Mouse (Mus musculus) gastrocnemius, postnatal 14 days (tissue): ENCODE measurements around the gene Mfsd13b. TPM values are rescaled to one million over a fixed set of nuclear protein-coding genes. Genes with fewer than 3 reads are reported as not detected.
"Not testable (repeated sequence)": the region's sequence is repeated elsewhere in the genome, so short reads cannot be mapped to it uniquely, and the experiment has no call there.

ENCODE experiments used
- DNase-seq: peaks from one replicate; pipeline ENCODE4 v3.0.0; 2021; ENCODE audit warnings: mixed read lengths
- intact Hi-C: fragments of 180-260 bp; cut with DNase I; formaldehyde crosslinking; loops from one replicate; pipeline ENCODE4 v1.15.1; 2025; ENCODE audit warnings: low total_unique reads
- total RNA-seq, 2 experiments: library from RNA; stranded (reverse); gene quantifications; 2 replicates each; pipeline ENCODE4 v1.2.3; 2021

Gene Mfsd13b
- total RNA-seq, 2 experiments from 2014 or later = not detected

DNA sequence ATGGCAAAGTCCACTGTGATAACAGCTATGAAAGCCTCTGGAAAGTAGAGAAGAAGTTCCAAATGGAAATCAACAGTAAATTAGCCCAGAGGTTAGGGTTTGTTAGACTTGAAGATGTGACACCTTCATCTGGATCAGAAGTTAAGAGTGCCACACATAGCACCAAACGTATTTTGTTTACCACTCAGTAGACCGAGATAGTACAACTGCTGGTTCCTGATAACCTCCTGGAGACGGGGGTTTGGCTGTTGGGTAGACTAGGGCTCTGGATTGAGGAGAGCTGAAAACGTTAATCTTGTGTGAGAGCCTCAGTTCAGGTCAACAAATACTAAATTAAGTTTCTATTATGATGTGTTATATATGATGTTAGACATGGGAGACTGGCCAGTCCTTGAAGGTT lies 2.3 kb upstream of the Mfsd13b start:
- intact Hi-C loops = loop anchor here (10.0 kb wide), 1 partner anchor 55 kb away; the partner anchor contains the start of gene Mettl9
- no peak for DNase-seq

- intact Hi-C loops = loop anchor here (10.0 kb wide), 1 partner anchor 54 kb away; the partner anchor contains the start of gene Mettl9
- DNase-seq = peak; percentile 33
Observed at GRCm38 (mm10) chr7:120980931-120981924, 1.1 kb upstream of the Mfsd13b start.

DNA sequence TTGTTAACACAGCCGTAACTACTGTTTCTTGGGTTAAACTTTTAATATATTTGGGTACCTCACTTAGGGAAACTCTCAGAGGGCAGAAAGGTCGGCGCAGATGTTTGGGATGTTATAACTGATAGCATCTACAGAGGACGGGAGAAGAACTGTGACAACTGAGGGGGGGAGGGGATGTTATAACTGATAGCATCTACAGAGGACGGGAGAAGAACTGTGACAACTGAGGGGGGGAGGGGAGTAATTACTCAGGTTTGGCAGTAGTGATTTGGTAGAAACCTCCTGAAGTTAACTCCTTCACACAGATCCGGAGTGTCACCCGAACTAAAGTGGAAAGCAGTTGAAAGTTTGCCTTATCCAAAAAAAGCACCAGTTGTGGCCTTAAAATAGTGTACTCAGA lies 659 bp downstream of the Mfsd13b start:
- DNase-seq = no peak
- intact Hi-C loops = loop anchor here (10.0 kb wide), 1 partner anchor 52 kb away; the partner anchor contains the start of gene Mettl9

GRCm38 (mm10) chr7:120991191-120991590 lies 8.9 kb downstream of the Mfsd13b start:
- DNase-seq = no peak
- intact Hi-C loops = no loop called here

DNA sequence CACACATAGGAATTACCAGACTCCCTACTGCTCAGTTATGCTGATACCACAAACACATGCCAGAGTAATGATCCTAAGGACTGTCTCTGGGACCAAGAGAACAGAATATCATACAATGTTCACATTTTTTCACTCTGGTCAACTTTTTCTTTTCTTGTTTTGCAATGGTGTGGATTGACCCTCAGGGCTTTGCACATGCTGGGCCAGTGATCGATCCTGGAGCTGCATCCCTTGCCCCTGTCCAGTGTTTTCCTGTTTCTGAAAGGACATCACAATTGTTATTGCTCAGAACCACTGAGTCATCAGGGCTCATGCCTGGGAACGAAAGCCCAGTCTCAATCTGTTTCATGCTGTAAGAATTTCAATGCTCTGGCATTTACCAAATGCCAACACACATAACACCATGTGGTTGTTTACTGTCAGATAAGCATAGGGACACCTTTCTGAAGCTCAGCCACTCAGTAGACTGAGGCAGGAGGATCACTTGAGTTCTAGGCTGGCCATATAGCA lies 16.8 kb downstream of the Mfsd13b start:
- no peak for DNase-seq
- intact Hi-C loops = no loop called here

- no peak for DNase-seq
- intact Hi-C loops = no loop called here
Observed at GRCm38 (mm10) chr7:121000065-121000822, 17.9 kb downstream of the Mfsd13b start.

DNA sequence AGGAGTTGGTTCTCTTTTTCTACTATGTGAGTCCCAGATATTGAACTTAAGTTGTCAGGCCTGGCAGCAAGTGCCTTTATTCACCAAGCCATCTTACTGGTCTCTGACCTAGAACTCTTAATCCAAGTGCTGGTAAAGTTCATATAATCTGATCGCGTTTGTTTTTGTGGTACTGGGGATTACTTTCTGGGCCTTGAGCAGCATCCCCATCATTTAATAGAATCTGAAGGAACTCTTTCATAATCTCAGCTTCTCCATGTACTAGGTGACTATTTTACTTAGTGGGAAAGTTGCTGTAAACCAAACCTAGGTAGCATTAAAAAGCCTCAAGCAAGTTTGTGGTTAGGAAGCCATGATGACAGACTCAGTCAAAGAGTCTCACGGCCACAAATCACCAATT lies 19.6 kb downstream of the Mfsd13b start:
- intact Hi-C loops = no loop called here
- no peak for DNase-seq

DNA sequence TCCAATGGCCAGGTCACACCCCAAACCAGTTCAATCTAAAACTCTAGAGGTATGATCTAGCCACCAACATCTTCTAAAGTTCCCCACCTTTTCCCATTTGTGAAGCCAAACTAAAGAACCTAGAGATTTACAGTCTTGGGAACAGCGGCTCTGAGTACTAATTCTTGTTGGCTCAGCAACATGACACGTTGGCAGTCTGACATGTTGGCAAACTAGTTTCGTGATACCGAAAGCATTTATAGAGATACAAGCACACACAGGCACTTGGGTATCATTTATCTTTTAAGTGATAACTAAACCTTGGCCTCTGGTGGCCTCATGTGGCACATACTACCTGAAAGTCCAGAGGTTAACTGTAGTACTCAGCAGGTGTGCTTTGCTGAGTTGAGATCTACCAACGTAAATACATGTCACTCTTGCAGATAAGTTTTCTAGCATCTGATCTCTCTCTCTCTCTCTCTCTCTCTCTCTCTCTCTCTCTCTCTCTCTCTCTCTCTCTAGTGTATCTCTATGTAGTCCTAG lies 20.2 kb downstream of the Mfsd13b start:
- no peak for DNase-seq
- intact Hi-C loops = no loop called here

DNA sequence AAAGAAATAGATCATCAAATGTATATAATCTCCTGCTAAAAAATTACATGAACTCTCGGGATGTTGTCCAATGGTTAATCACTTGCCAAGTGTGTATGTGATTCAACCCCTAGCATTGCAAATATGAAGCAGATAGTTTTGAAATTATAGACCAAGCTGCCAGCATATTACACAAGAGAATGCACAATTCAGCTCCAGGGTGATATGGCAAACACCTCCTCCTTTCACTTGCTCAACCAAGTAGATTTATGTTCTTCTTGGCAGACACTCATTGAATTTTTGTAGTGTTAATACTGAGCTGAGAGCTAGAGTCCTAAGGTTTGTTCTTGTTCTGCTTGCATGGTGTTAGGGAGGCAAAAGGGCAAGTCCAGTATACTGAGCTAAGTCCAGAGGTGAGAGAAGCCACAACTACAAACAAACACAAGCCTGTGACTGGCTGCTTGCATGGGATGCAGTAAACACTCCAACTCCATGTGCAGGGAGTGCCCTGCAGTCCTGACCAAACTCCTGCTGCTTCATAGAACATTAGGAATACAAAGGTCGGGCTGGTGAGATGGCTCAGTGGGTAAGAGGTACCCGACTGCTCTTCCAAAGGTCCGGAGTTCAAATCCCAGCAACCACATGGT lies 21.6 kb downstream of the Mfsd13b start:
- intact Hi-C loops = no loop called here
- no peak for DNase-seq

DNA sequence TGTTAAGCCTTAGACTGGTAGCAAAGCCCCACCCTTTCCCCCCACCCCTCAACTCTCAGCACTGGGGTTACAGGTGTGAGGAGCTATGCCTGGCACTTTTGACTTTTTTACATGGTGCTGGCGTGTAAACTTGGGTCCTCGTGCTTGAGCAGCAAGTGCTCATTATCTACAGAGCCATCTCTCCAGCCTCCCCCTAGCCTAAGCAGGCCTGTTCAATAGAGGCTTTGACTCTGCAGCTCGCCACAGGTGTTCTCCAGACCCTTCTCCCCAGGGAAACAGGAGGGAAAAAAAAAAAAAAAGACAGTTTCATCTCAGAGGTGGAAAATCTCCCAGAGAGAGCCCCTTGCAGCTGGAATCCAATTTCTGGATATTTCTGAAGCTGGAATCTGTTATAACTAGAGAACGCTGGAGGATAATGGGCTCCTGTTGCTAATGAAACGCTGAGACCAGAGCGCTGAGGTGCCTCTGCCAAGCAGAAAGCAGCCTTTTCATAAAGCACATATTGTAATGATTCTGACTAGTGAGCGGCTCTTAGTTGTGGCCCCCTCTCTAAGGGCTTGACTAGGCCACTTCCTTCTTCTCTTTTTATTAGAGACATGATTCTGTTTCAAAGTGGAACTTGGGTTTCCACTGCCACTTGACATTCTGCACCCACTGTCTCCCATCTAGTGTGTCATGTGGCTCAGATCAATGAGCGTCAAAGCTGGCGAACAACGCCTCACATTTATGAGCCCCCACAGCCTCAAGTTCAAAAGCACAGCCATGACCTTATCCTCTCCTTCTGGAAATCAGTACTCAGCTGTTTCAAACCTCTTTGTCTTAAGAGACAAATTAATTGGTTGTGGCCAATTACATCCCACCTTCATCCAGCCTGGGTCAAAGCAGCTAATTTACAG lies 29.7 kb downstream of the Mfsd13b start:
- DNase-seq = no peak
- intact Hi-C loops = no loop called here

DNA sequence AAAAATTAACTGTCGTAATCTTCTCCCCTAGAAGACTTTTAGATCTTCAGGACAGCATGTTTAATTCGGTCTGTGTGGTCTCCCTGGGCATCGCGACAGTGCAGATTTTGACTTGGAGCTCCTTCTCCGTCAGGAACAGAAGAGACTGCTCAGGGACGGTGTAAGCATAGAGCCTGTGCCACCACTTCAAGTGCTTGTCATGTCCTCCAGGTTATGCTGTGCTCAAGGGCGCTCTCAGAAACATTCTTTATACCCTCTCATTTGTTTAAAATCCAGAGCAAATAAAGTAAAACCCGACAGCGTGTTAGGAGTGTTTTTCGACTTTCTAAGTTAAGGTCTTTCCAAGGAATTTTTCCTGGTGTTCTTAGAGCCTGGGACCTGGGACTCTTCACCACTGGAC lies 32.2 kb downstream of the Mfsd13b start:
- intact Hi-C loops = no loop called here
- no peak for DNase-seq

DNA sequence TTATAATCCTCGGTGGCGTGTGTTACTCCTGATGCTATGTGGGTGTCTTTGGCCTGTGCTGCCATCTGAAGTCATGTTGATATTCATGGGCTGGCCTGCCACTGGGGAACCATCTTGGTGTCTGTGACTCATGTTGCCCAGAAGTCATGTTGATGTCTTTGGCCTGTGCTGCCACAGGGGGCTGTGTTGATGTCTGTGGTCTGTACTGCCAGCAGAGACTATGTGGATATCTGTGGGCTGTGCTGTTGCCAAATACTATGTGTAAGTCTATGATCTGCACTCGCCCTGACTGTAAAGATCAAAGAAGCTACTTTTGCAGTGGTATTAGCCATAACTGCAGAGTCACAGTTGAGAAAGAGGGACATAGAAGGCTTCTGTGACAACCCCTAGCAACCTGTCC lies 36.5 kb downstream of the Mfsd13b start:
- intact Hi-C loops = no loop called here

DNA sequence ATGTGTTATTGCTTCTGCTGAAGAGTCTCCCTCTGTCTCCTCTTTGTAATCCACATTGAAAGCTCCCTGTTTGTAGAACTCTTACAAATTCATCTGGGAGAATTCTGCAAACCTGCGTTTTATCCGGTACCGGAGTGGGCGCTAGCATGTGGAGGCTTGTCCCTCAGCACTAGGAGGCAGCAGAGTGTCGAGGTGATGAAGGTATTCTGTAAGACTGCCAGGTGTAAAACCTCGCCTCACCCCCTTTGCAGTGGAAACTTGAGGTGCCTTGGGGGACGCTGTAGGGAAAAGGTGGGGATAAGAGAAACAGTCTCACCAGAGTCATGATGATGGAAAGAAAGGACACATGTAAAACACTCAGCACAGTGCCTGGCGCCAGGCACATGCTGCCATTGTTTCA lies 38.0 kb downstream of the Mfsd13b start:
- no peak for DNase-seq
- intact Hi-C loops = no loop called here

More for the DNA sequence above, 36.5 kb downstream of the Mfsd13b start:
- no peak for DNase-seq

DNA sequence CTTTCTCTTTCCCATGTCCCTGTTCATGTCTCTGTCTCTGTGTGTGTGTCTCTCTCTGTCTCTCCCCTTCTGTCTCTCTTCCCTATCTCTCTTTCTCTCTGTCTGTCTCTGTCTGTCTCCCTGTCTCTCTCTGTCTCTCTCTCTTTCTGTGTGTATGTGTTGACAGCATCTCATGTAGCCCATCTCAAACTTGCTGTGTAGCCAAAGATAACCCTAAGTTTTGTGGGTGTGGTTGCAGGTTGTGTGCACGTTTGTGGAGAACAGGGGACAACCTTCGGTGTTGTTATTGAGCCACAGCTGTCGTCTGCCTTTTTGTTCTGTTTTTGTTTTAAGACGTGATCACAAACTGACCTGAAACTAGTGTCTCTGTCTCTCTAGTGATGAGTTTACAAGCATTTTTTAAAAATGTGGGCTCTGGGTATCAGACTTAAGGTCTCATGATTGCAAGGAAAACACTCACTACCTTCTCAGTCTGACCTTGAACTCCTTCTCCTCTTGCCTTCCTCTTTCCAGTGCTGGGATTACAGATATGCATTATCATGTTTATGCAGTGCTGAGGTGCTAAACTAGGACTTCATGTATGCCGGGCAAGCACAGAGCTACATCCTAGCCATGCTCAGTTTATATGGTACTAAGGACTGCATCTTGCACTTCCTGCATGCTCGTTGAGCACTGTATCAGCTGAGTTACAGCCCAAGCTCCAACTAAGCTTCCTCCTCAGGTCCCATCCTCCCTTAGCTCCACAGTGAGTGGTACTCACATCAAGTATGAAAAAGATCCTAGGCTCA lies 43.1 kb downstream of the Mfsd13b start:
- intact Hi-C loops = no loop called here
- DNase-seq = no peak

- intact Hi-C loops = no loop called here
- no peak for DNase-seq
Observed at GRCm38 (mm10) chr7:121026300-121026699, 44.0 kb downstream of the Mfsd13b start.

- intact Hi-C loops = loop anchor here (10.0 kb wide), 1 partner anchor 45 kb away; the partner anchor contains the start of genes Cdr2 and Mfsd13b
- not testable (repeated sequence) for DNase-seq
Observed at GRCm38 (mm10) chr7:121029947-121030346, 47.6 kb downstream of the Mfsd13b start.

DNA sequence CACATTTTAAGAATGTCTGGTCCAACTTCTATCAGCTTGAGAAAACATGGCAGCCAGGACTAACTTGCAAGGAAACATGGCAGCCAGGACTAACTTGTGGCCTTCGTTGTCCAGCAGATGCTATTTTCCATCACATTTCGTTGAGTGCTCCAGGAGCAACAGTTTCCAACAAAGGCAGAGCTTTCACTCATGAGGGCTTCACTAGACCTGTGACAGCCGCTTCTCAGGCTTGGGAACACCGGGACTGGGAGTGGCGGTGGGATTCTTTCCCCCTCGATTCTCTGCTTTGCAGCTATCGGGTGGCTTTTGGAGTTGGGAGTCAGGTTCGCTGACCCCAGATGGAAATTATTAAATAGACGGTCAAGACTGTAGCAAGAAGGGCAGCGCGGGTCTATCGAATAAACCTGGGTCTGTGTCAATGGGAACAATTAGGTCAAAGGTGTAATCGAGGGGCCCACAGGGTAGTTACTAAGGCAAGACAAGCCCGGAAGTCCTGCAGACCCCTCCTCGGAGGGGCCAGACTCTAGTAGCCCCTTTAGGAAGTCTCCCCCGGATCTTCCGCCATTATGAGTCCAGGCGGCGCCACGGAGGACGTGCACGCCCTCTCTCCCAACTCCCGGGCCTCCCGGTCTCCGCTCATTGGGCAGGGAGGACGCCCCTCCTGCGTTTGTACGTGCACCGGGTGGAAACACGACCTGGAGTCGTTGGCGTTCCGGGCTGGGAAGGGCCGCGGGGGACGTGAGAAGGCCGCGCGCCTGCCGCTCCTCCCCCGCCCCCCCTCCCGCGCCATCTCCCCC lies 51.7 kb downstream of the Mfsd13b start, which contains the start of gene Mettl9:
Mettl9 (plus strand) TSS at position 590 of the 797 bp plus-strand sequence.
- peak; percentile 96 for DNase-seq
- intact Hi-C loops = loop anchor here (10.0 kb wide), 1 partner anchor 49 kb away; the partner anchor contains the start of genes Cdr2 and Mfsd13b
